Mouse (Mus musculus) bone marrow macrophage, adult 2 months (primary cell): ENCODE measurements around the gene Arl4c.

Experiments used
- CTCF ChIP-seq: IDR thresholded peaks from 2 replicates; pipeline ENCODE4 v1.5.1; 2012; ENCODE audit warnings: low read depth, mild to moderate bottlenecking, low read length, moderate library complexity
- POLR2A ChIP-seq: IDR thresholded peaks from 2 replicates; pipeline ENCODE4 v1.6.1; 2012; ENCODE audit warnings: mild to moderate bottlenecking, low read depth, low read length, borderline replicate concordance

DNA sequence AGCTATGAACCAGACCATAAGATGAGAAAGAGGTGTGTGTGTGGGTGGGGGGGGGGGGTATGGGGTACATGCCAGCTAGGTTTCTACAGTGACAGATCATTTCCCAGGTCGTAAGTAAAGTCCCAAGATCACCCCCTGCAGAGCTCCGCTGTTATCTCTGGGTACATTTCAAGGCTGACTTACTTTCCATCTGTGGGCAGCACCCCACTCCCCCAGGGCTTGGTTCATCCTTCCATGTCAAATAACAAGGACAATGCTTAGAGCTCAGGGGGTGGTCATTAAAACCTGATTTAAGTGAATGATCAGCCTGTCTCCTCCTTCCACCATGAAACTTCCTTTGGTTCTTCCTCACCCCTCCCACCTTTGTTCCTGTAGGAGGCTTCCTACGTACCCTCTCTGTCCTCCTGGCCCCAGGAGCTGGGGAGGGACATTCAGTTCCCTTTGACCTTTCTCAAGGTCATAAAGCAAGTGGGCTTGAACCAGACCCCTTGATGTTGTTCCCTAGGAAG is 23.7 kb downstream of the Arl4c start:
- TF ChIP-seq CTCF (no peak), POLR2A (no peak)
